30 mouse cellular contexts compared by ENCODE assay signal in genomic region chr19:5957371-5957770, GRCm38 (mm10). TPM values are rescaled to one million over a fixed set of nuclear protein-coding genes. Genes with fewer than 3 reads are reported as not detected.
DNase-seq lines count a peak whose midpoint lies in the region; ATAC-seq and TF ChIP-seq lines count a peak whose summit lies in the region.
"Had no signal": no experiment of that assay in that cellular context is flagged by ENCODE, and none has a peak within 500 bp of the region (broad histone marks: within the 10 kb centered on the region; RNA-seq: fewer than 3 reads in every experiment).

No protein-coding gene starts in this region.

- ATAC-seq in liver, embryonic 12.5 days: 0 out of 2 replicates have a peak, but pooled peaks have one; percentile 22
- peak; percentile 30; the same call in 1 of the 2 replicates for ATAC-seq in liver, embryonic 14.5 days (ENCODE audit: insufficient read depth)
- ATAC-seq in liver, postnatal 0 days: peak; percentile 81
- ATAC-seq: CD4-positive, CD25-positive, alpha-beta regulatory T cell, adult 4 months; forebrain, embryonic 13.5 days had no signal

- TF ChIP-seq POLR2A in liver, adult 2 months (IDR thresholded peaks at IDR 0.05; ENCODE audit: extremely low read depth, insufficient read depth, low read length): no peak

- no peak overlapping the region for H3K4me3 ChIP-seq in liver, adult 2 months (ENCODE audit: insufficient read depth, low read depth, low read length)
- no peak overlapping the region for H3K4me3 ChIP-seq in liver, embryonic 12.5 days
- H3K4me3 ChIP-seq in liver, embryonic 14.5 days (ENCODE audit: insufficient read depth in 1 of 2, low read depth in 2 of 2, low read length in 2 of 2): no peak overlapping the region
- no peak overlapping the region for H3K4me3 ChIP-seq in liver, postnatal 0 days (ENCODE audit: low read depth, low read length)
- H3K4me3 ChIP-seq: forebrain, embryonic 10.5 days; forebrain, embryonic 13.5 days; heart, embryonic 12.5 days; heart, embryonic 15.5 days had no signal

- H3K36me3 ChIP-seq in liver, adult 2 months (ENCODE audit: control insufficient read depth, insufficient read depth, low read length): no peaks in the 10 kb centered on the region
- peaks cover 94% of the 10 kb centered on the region for H3K36me3 ChIP-seq in liver, embryonic 12.5 days
- peaks cover 85% of the 10 kb centered on the region for H3K36me3 ChIP-seq in liver, embryonic 14.5 days (replicated peaks; ENCODE audit: control insufficient read depth, insufficient read depth, low read depth)
- peaks cover 46% of the 10 kb centered on the region for H3K36me3 ChIP-seq in liver, postnatal 0 days (replicated peaks; ENCODE audit: insufficient read depth, low read length)

- no peak for TF ChIP-seq CTCF in liver, adult 2 months (IDR thresholded peaks at IDR 0.05; ENCODE audit: low read depth, low read length)
- no peak for TF ChIP-seq CTCF in liver, embryonic 14.5 days (IDR thresholded peaks at IDR 0.05; ENCODE audit: low read depth)
- no peak for TF ChIP-seq CTCF in liver, postnatal 0 days (IDR thresholded peaks at IDR 0.05; ENCODE audit: low read depth)

- no peak overlapping the region for H3K9ac ChIP-seq in liver, adult 2 months (ENCODE audit: low read depth, low read length)
- no peak overlapping the region for H3K9ac ChIP-seq in liver, embryonic 12.5 days
- H3K9ac ChIP-seq in liver, embryonic 14.5 days (replicated peaks): no peak overlapping the region
- H3K9ac ChIP-seq in liver, postnatal 0 days (replicated peaks): no peak overlapping the region
- H3K9ac ChIP-seq: forebrain, embryonic 13.5 days; heart, embryonic 12.5 days; heart, embryonic 15.5 days; hindbrain, embryonic 14.5 days had no signal

- 21% methylated on average over 5 of the region's 5 CpGs for WGBS in liver, adult 2 months
- WGBS in liver, embryonic 12.5 days (ENCODE audit: insufficient replicate concordance): 81% methylated on average over 5 of the region's 5 CpGs
- WGBS in liver, embryonic 14.5 days (ENCODE audit: insufficient replicate concordance): 80% methylated on average over 5 of the region's 5 CpGs
- 74% methylated on average over 5 of the region's 5 CpGs for WGBS in liver, postnatal 0 days (ENCODE audit: insufficient replicate concordance)

- no peak overlapping the region for H3K4me2 ChIP-seq in liver, embryonic 12.5 days
- no peak overlapping the region for H3K4me2 ChIP-seq in liver, embryonic 14.5 days (ENCODE audit: low read depth)
- H3K4me2 ChIP-seq in liver, postnatal 0 days (ENCODE audit: low read depth, low read length): no peak overlapping the region
- H3K4me2 ChIP-seq: forebrain, embryonic 13.5 days; heart, embryonic 12.5 days; heart, embryonic 15.5 days; hindbrain, embryonic 14.5 days had no signal

- H3K27me3 ChIP-seq in liver, adult 2 months (ENCODE audit: control insufficient read depth, insufficient read depth, low read length): no peaks in the 10 kb centered on the region
- H3K27me3 ChIP-seq in liver, embryonic 12.5 days (replicated peaks): no peaks in the 10 kb centered on the region
- no peaks in the 10 kb centered on the region for H3K27me3 ChIP-seq in liver, embryonic 14.5 days (ENCODE audit: control insufficient read depth, insufficient read depth, low read length)
- no peaks in the 10 kb centered on the region for H3K27me3 ChIP-seq in liver, postnatal 0 days (ENCODE audit: insufficient read depth, low read length)
- H3K27me3 ChIP-seq: forebrain, embryonic 13.5 days; heart, embryonic 12.5 days; heart, embryonic 15.5 days had no signal

- no peaks in the 10 kb centered on the region; the same call in 1 of the 2 replicates for H3K79me2 ChIP-seq in liver, adult 2 months (ENCODE audit: control insufficient read depth, insufficient read depth, low read length)

- peaks cover 15% of the 10 kb centered on the region for H3K4me1 ChIP-seq in liver, adult 2 months (ENCODE audit: control insufficient read depth, insufficient read depth, low read length)
- peaks cover 36% of the 10 kb centered on the region for H3K4me1 ChIP-seq in liver, embryonic 12.5 days
- peaks cover 2% of the 10 kb centered on the region in 2 experiments; a peak in 3 of 4 replicates for H3K4me1 ChIP-seq in liver, embryonic 14.5 days (replicated peaks; ENCODE audit: control insufficient read depth in 2 of 2, insufficient read depth in 2 of 2, low read length in 1 of 2)
- H3K4me1 ChIP-seq in liver, postnatal 0 days (ENCODE audit: insufficient read depth): peaks cover 13% of the 10 kb centered on the region

- H3K9me3 ChIP-seq in liver, embryonic 12.5 days (replicated peaks): no peaks in the 10 kb centered on the region
- H3K9me3 ChIP-seq in liver, embryonic 14.5 days (ENCODE audit: control insufficient read depth, low read length): no peaks in the 10 kb centered on the region
- H3K9me3 ChIP-seq in liver, postnatal 0 days (ENCODE audit: low read length): no peaks in the 10 kb centered on the region
- H3K9me3 ChIP-seq: forebrain, embryonic 10.5 days; forebrain, embryonic 13.5 days; heart, embryonic 12.5 days; heart, embryonic 15.5 days had no signal

- no peak for TF ChIP-seq EP300 in liver, embryonic 14.5 days (IDR thresholded peaks at IDR 0.05; ENCODE audit: low read depth)
- no peak for TF ChIP-seq EP300 in liver, postnatal 0 days (IDR thresholded peaks at IDR 0.05; ENCODE audit: low read depth)

- DNase-seq in liver, adult 2 months (ENCODE audit: extremely low read depth, low read depth, low spot score): peak; percentile 95
- no peak for DNase-seq in liver
- no peak for DNase-seq in liver, embryonic 14.5 days (ENCODE audit: low read depth in 3 of 3, low spot score in 3 of 3)
- DNase-seq in liver, postnatal 0 days: no peak
- no peak for DNase-seq in thymus, postnatal 36 days
- DNase-seq in adrenal gland, adult (ENCODE audit: inconsistent age in 2 of 2, low spot score in 1 of 2): no peak
- DNase-seq in layer of hippocampus, postnatal 10 days (ENCODE audit: low spot score in 2 of 2): no peak

- peak overlapping the region; percentile 29 for H3K27ac ChIP-seq in liver, adult 2 months (replicated peaks; ENCODE audit: insufficient read depth, low read depth, low read length)
- H3K27ac ChIP-seq in liver, embryonic 12.5 days: peak overlapping the region; percentile 37; the same call in 1 of the 2 replicates
- no peak overlapping the region for H3K27ac ChIP-seq in liver, embryonic 14.5 days
- no peak overlapping the region for H3K27ac ChIP-seq in liver, postnatal 0 days (ENCODE audit: low read depth)
- H3K27ac ChIP-seq: forebrain, embryonic 10.5 days; forebrain, embryonic 13.5 days; heart, embryonic 15.5 days; hindbrain, embryonic 14.5 days had no signal

RNA-seq across cellular contexts. Expression of gene Pola2, which starts 6.6 kb away (rescaled TPM):
- 6.7 and 8.3 TPM in 2 replicates for total RNA-seq in liver, adult 2 months (2014; rRNA removed)
- polyA plus RNA-seq in liver, adult 2 months (2012; rRNA removed): 10.5 and 14.3 TPM in 2 replicates
- polyA plus RNA-seq in liver, embryonic 12.5 days (2016; fragmentation: Nextera tagmentation; extraction: Ambion mirVana): 79.7 and 83.2 TPM in 2 replicates
- 60.9 and 66.4 TPM in 2 replicates for polyA plus RNA-seq in liver, embryonic 14.5 days (2012; rRNA removed)
- polyA plus RNA-seq in liver, embryonic 14.5 days (2014; fragmentation: Nextera tagmentation; extraction: Ambion mirVana): 63.0 and 68.1 TPM in 2 replicates
- polyA plus RNA-seq in liver, postnatal 0 days (2015; fragmentation: Nextera tagmentation; extraction: Ambion mirVana): 19.2 and 21.5 TPM in 2 replicates
- 10 to 100 TPM in 1 of 2 experiments, 1 to 10 TPM in 1; 10.0 to 10.1 TPM for total RNA-seq in layer of hippocampus, postnatal 10 days (2021)

RNA-seq across cellular contexts. Expression of gene Slc22a20, which starts 28.6 kb away (rescaled TPM):
- not detected in 2 replicates for total RNA-seq in liver, adult 2 months (2014; rRNA removed)
- not detected in 2 replicates for polyA plus RNA-seq in liver, adult 2 months (2012; rRNA removed)
- not detected in 2 replicates for polyA plus RNA-seq in liver, embryonic 12.5 days (2016; fragmentation: Nextera tagmentation; extraction: Ambion mirVana)
- not detected in 2 replicates for polyA plus RNA-seq in liver, embryonic 14.5 days (2012; rRNA removed)
- polyA plus RNA-seq in liver, embryonic 14.5 days (2014; fragmentation: Nextera tagmentation; extraction: Ambion mirVana): 0.08 TPM in 1 of 2 replicates, not detected in the other
- polyA plus RNA-seq in liver, postnatal 0 days (2015; fragmentation: Nextera tagmentation; extraction: Ambion mirVana): 0.09 TPM in 1 of 2 replicates, not detected in the other
- total RNA-seq in layer of hippocampus, postnatal 10 days (2021): not detected
- total RNA-seq: adrenal gland, adult 8-10 months; adrenal gland, postnatal 25 days; gastrocnemius, adult 18-20 months; gastrocnemius, postnatal 10 days; gastrocnemius, postnatal 36 days; granulocyte monocyte progenitor cell, adult 5-6 weeks; heart, adult 8-10 months; heart, postnatal 10 days; heart, postnatal 4 days; MEL had no signal
- polyA plus RNA-seq: brain, embryonic 14.5 days; C2C12; CD4-positive, CD25-positive, alpha-beta regulatory T cell, adult 4 months; embryonic facial prominence, embryonic 11.5 days; embryonic facial prominence, embryonic 14.5 days; forebrain, embryonic 10.5 days; forebrain, embryonic 13.5 days; forebrain, embryonic 16.5 days; heart, embryonic 12.5 days; heart, embryonic 15.5 days; hindbrain, embryonic 11.5 days; hindbrain, embryonic 14.5 days had no signal

RNA-seq across cellular contexts. Expression of gene Cdc42ep2, which starts 32.8 kb away (rescaled TPM):
- 1.7 and 2.1 TPM in 2 replicates for total RNA-seq in liver, adult 2 months (2014; rRNA removed)
- 2.1 and 2.4 TPM in 2 replicates for polyA plus RNA-seq in liver, adult 2 months (2012; rRNA removed)
- polyA plus RNA-seq in liver, embryonic 12.5 days (2016; fragmentation: Nextera tagmentation; extraction: Ambion mirVana): 3.4 and 3.6 TPM in 2 replicates
- polyA plus RNA-seq in liver, embryonic 14.5 days (2012; rRNA removed): 2.2 and 2.3 TPM in 2 replicates
- polyA plus RNA-seq in liver, embryonic 14.5 days (2014; fragmentation: Nextera tagmentation; extraction: Ambion mirVana): 1.6 and 2.1 TPM in 2 replicates
- polyA plus RNA-seq in liver, postnatal 0 days (2015; fragmentation: Nextera tagmentation; extraction: Ambion mirVana): 3.0 TPM in 2 replicates
- 1 to 10 TPM; 5.2 to 5.7 TPM for total RNA-seq in layer of hippocampus, postnatal 10 days (2021)
- total RNA-seq: granulocyte monocyte progenitor cell, adult 5-6 weeks had no signal

RNA-seq across cellular contexts. Expression of gene Dpf2, which starts 44.6 kb away (rescaled TPM):
- 10.3 and 10.7 TPM in 2 replicates for total RNA-seq in liver, adult 2 months (2014; rRNA removed)
- 28.8 and 40.0 TPM in 2 replicates for polyA plus RNA-seq in liver, adult 2 months (2012; rRNA removed)
- 73.2 and 74.9 TPM in 2 replicates for polyA plus RNA-seq in liver, embryonic 12.5 days (2016; fragmentation: Nextera tagmentation; extraction: Ambion mirVana)
- polyA plus RNA-seq in liver, embryonic 14.5 days (2012; rRNA removed): 35.3 and 36.0 TPM in 2 replicates
- polyA plus RNA-seq in liver, embryonic 14.5 days (2014; fragmentation: Nextera tagmentation; extraction: Ambion mirVana): 45.1 and 54.5 TPM in 2 replicates
- 28.1 and 32.6 TPM in 2 replicates for polyA plus RNA-seq in liver, postnatal 0 days (2015; fragmentation: Nextera tagmentation; extraction: Ambion mirVana)
- 10 to 100 TPM; 76.0 to 79.9 TPM for total RNA-seq in layer of hippocampus, postnatal 10 days (2021)

RNA-seq across cellular contexts. Expression of gene Capn1, which starts 58.3 kb away (rescaled TPM):
- total RNA-seq in liver, adult 2 months (2014; rRNA removed): 8.0 and 9.9 TPM in 2 replicates
- 10.6 and 12.7 TPM in 2 replicates for polyA plus RNA-seq in liver, adult 2 months (2012; rRNA removed)
- polyA plus RNA-seq in liver, embryonic 12.5 days (2016; fragmentation: Nextera tagmentation; extraction: Ambion mirVana): 37.7 and 38.5 TPM in 2 replicates
- 25.4 and 28.0 TPM in 2 replicates for polyA plus RNA-seq in liver, embryonic 14.5 days (2012; rRNA removed)
- 25.6 and 28.7 TPM in 2 replicates for polyA plus RNA-seq in liver, embryonic 14.5 days (2014; fragmentation: Nextera tagmentation; extraction: Ambion mirVana)
- 6.8 and 7.2 TPM in 2 replicates for polyA plus RNA-seq in liver, postnatal 0 days (2015; fragmentation: Nextera tagmentation; extraction: Ambion mirVana)
- total RNA-seq in layer of hippocampus, postnatal 10 days (2021): 10 to 100 TPM; 17.7 to 19.1 TPM

Comparison
In these comparisons a context has a peak if more than half of its experiments do, and no peak if none do; other contexts are left out.
1. H3K27ac ChIP-seq: peak in liver, adult 2 months (single experiment) and liver, embryonic 12.5 days (single experiment); none in liver, embryonic 14.5 days (single experiment) and liver, postnatal 0 days (single experiment).
2. ATAC-seq: peak in every context shown above with its lines; median percentile 81 in liver, postnatal 0 days; 30 in liver, embryonic 14.5 days; 22 in liver, embryonic 12.5 days.